Mouse (Mus musculus): ENCODE results near the gene Ppp1r2. TPM values are rescaled to one million over a fixed set of nuclear protein-coding genes. Genes with fewer than 3 reads are reported as not detected.

Ppp1r2 gene
- total and polyA plus RNA-seq, 2 experiments from 2014 or later, result 63.2 to 101 TPM

DNA sequence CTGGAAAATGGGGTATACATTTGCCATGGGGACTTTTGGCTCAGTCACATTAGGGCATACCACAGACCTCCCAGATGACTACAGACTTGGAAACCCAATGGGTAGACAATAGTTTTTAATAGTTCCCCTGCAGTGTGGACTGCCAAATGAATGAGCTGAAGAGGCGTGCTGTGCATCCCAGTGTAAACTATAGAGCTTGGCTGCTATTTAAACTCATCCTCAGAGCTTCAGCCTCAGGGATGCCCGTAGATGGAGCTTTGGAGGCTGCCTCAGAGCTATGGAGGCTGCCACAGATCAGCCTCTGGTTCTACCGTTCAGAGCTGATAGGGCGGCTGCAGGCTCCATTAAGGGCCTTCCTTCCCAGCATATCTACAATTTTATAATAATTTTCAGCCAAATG lies 40.2 kb upstream of the Ppp1r2 start:
- H3K27ac ChIP-seq (ENCODE audit: low read depth, low read length), result 0 out of 2 replicates have a peak overlapping the region, but pooled peaks have one; percentile 28
- WGBS, result 74% methylated on average over 4 of the region's 4 CpGs

DNA sequence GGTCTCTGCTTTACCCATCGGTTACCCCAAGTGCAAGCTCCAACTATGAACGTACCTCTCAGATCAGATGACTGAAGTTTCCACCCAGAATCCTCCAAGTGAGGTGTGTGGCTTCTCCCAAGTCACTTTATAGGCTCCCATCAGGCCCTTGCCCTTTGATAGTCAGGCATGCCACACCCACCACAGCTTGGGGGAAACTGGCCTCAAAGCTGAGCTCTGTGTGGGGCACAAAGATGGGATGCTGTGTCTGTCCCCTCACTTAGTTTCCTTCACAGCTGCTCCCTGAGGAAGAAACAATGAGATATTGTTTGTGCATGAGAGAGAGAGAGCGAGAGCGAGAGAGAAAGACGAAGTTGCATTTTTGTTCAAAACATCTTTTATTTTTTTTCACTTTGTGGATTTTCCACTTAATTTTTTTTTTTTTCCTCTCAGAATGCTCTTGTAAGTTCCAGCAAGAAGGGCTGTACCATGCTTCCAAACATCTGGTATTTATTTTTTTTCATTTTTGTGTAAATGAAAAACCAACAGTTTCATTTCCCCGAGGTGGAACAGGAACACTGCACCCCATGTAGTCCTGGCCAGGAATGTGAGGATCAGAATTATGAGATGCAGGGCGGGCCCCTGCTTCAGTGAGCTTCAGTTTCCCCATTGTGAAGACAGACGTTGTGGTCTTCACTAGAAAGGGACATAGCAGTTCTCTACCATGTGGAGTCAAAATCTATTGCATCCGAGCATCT lies 39.6 kb upstream of the Ppp1r2 start, which contains the start of gene Apod:
Apod (minus strand) TSS at position 312 of the 737 bp plus-strand sequence.
- H3K27me3 ChIP-seq (ENCODE audit: insufficient read depth, low read length), result no peaks in the 10 kb centered on the region
- H3K36me3 ChIP-seq (ENCODE audit: insufficient read depth, low read length), result no peaks in the 10 kb centered on the region
- no peak for TF ChIP-seq CTCF (IDR thresholded peaks at IDR 0.05)
- H3K9ac ChIP-seq (replicated peaks; ENCODE audit: low read length, poor library complexity, severe bottlenecking), result no peak within 1 kb of the TSS
- 0 out of 2 replicates have a peak within 1 kb of the TSS, but pooled peaks have one; percentile 51 for H3K27ac ChIP-seq (ENCODE audit: low read depth, low read length)
- H3K9me3 ChIP-seq (ENCODE audit: low read length), result no peaks in the 10 kb centered on the region
- WGBS, result 46% methylated on average over 9 of the region's 9 CpGs
- no peak within 1 kb of the TSS for H3K4me2 ChIP-seq (ENCODE audit: low read depth, low read length, poor library complexity, severe bottlenecking)
- no peaks in the 10 kb centered on the region for H3K4me1 ChIP-seq (ENCODE audit: insufficient read depth, low read length)
- H3K4me3 ChIP-seq (ENCODE audit: low read depth, low read length), result no peak within 1 kb of the TSS
- DNase-seq (ENCODE audit: low spot score) (no peak), ATAC-seq (ENCODE audit: low FRiP score) (no peak)

More for the DNA sequence above, 40.2 kb upstream of the Ppp1r2 start:
- Histone ChIP-seq H3K9me3 (ENCODE audit: low read length) (no peaks in the 10 kb centered on the region), H3K4me1 (ENCODE audit: insufficient read depth, low read length) (no peaks in the 10 kb centered on the region), H3K9ac (replicated peaks; ENCODE audit: low read length, poor library complexity, severe bottlenecking) (no peak overlapping the region), H3K36me3 (ENCODE audit: insufficient read depth, low read length) (no peaks in the 10 kb centered on the region), H3K4me2 (ENCODE audit: low read depth, low read length, poor library complexity, severe bottlenecking) (no peak overlapping the region), H3K4me3 (ENCODE audit: low read depth, low read length) (no peak overlapping the region), H3K27me3 (ENCODE audit: insufficient read depth, low read length) (no peaks in the 10 kb centered on the region)
- no peak for ATAC-seq (ENCODE audit: low FRiP score)
- TF ChIP-seq CTCF (IDR thresholded peaks at IDR 0.05), result no peak
- DNase-seq (ENCODE audit: low spot score), result no peak

DNA sequence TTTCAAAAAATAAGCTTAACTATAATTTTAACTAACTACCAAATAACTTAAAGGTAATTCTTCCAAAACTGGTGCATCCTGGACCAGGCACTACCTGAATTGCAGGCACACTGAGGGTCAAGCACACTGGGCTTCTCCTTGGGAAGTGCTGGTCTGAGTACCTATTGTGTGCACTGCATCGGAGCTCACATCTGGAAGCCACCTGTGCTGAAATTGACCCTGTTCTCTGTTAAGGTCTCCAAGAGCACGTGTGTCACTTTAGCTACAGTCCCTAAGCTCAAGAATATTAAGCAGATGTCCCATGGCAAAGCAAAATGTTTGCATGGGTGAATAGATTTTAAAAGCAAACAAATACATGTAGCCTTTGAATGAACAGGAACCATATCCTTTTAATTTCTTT lies 38.5 kb upstream of the Ppp1r2 start:
- no peak for DNase-seq (ENCODE audit: low spot score)
- ATAC-seq (ENCODE audit: low FRiP score), result no peak
- 69% methylated on average over 2 of the region's 2 CpGs for WGBS

DNA sequence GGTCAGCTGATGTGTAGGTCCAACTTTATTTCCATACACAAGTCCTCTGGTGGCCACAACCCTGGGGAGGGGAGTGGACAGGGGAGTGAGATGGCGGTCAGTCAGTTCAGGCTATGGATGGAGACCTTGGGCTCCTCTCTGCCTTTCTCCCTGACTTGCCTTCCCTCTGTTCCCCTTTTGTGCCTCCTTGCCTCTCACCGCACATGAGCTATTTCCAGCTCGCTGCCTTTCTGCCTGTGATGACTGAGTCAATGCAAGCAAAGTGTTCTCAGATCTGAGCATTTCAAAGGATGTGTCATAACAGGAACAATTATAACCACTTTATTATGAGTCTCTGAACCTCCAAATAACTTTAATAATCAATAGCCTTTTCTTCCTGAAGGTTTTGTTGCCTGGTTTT lies 37.2 kb upstream of the Ppp1r2 start:
- Histone ChIP-seq H3K9ac (replicated peaks; ENCODE audit: low read length, poor library complexity, severe bottlenecking) (no peak overlapping the region), H3K36me3 (ENCODE audit: insufficient read depth, low read length) (no peaks in the 10 kb centered on the region), H3K4me1 (ENCODE audit: insufficient read depth, low read length) (no peaks in the 10 kb centered on the region), H3K27me3 (ENCODE audit: insufficient read depth, low read length) (no peaks in the 10 kb centered on the region), H3K4me3 (ENCODE audit: low read depth, low read length) (no peak overlapping the region), H3K9me3 (ENCODE audit: low read length) (no peaks in the 10 kb centered on the region), H3K4me2 (ENCODE audit: low read depth, low read length, poor library complexity, severe bottlenecking) (no peak overlapping the region), H3K27ac (ENCODE audit: low read depth, low read length) (no peak overlapping the region)
- TF ChIP-seq CTCF (IDR thresholded peaks at IDR 0.05), result no peak
- 81% methylated on average over 3 of the region's 3 CpGs for WGBS
- no peak for ATAC-seq (ENCODE audit: low FRiP score)
- DNase-seq (ENCODE audit: low spot score), result no peak

More for the DNA sequence above, 38.5 kb upstream of the Ppp1r2 start:
- H3K9ac ChIP-seq (replicated peaks; ENCODE audit: low read length, poor library complexity, severe bottlenecking), result no peak overlapping the region
- H3K4me3 ChIP-seq (ENCODE audit: low read depth, low read length), result no peak overlapping the region
- no peaks in the 10 kb centered on the region for H3K27me3 ChIP-seq (ENCODE audit: insufficient read depth, low read length)
- 0 out of 2 replicates have a peak overlapping the region, but pooled peaks have one; percentile 18 for H3K27ac ChIP-seq (ENCODE audit: low read depth, low read length)
- no peak for TF ChIP-seq CTCF (IDR thresholded peaks at IDR 0.05)
- no peak overlapping the region for H3K4me2 ChIP-seq (ENCODE audit: low read depth, low read length, poor library complexity, severe bottlenecking)
- H3K4me1 ChIP-seq (ENCODE audit: insufficient read depth, low read length), result no peaks in the 10 kb centered on the region
- H3K36me3 ChIP-seq (ENCODE audit: insufficient read depth, low read length), result no peaks in the 10 kb centered on the region
- no peaks in the 10 kb centered on the region for H3K9me3 ChIP-seq (ENCODE audit: low read length)

DNA sequence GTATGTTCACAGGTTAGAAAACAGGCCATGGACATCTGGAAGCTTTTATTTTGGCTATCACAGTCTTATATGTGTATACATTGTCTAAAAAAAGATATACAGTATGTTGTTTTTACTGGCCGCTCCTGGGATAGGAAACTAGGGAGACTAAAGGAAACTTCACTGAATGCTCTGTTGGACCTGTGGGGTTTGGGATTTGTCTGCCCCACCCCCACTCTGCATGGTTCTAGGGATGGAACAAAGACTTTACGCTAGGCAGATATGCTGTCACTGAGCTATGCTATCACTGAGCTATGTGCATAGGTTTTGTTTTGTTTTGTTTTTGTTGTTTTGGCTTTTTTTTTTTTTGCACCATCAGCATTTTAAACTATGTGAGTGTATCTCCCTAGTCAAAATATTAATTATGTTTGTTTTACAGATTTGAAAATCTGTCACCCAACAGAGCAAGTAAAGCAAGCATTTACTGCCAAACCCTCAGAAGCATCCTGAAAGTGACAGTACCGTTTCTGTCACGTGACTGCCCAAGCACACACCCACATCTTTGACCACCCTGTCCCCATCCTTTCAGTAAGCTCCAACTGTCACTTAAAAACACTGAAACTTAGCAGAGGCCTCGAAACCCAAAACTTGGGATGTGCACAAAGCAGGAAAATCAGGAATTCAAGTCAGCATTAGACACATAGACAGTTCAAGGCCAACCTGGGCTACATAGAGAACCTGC lies 30.3 kb upstream of the Ppp1r2 start:
- no peak for TF ChIP-seq CTCF (IDR thresholded peaks at IDR 0.05)

DNA sequence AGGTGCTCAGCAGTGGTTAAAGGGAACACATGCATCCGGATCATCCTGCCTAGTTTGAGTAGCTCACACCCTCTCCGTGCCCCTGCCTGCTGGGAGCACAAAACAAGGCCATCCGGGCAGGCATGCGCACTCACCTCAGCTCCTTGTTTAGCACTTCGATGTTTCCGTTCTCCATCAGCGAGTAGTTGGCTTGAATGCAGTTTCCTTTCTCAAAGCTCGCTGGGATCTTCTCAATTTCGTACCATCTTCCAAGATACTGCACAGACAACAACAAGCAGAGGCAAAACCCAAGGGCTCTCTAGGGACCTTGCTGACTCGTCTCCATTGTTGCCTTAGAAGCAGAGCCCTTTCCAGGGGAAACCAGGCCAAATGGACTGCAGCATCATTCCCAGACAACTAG lies 28.2 kb upstream of the Ppp1r2 start:
- ATAC-seq (ENCODE audit: low FRiP score), result no peak
- H3K4me2 ChIP-seq (ENCODE audit: low read depth, low read length, poor library complexity, severe bottlenecking), result no peak overlapping the region
- no peaks in the 10 kb centered on the region; the same call in none of the 2 replicates for H3K4me1 ChIP-seq (ENCODE audit: insufficient read depth, low read length)
- peak; percentile 22 for DNase-seq (ENCODE audit: low spot score)
- H3K27me3 ChIP-seq (ENCODE audit: insufficient read depth, low read length), result no peaks in the 10 kb centered on the region
- H3K9me3 ChIP-seq (ENCODE audit: low read length), result no peaks in the 10 kb centered on the region
- no peaks in the 10 kb centered on the region for H3K36me3 ChIP-seq (ENCODE audit: insufficient read depth, low read length)
- WGBS, result 64% methylated on average over 10 of the region's 10 CpGs
- H3K9ac ChIP-seq (replicated peaks; ENCODE audit: low read length, poor library complexity, severe bottlenecking), result no peak overlapping the region
- H3K4me3 ChIP-seq (ENCODE audit: low read depth, low read length), result no peak overlapping the region
- TF ChIP-seq CTCF (IDR thresholded peaks at IDR 0.05), result no peak
- H3K27ac ChIP-seq (ENCODE audit: low read depth, low read length), result no peak overlapping the region

More for the DNA sequence above, 30.3 kb upstream of the Ppp1r2 start:
- H3K4me3 ChIP-seq (ENCODE audit: low read depth, low read length), result no peak overlapping the region
- no peaks in the 10 kb centered on the region for H3K4me1 ChIP-seq (ENCODE audit: insufficient read depth, low read length)
- H3K4me2 ChIP-seq (ENCODE audit: low read depth, low read length, poor library complexity, severe bottlenecking), result no peak overlapping the region
- ATAC-seq (ENCODE audit: low FRiP score) (no peak), DNase-seq (ENCODE audit: low spot score) (no peak)
- no peaks in the 10 kb centered on the region for H3K27me3 ChIP-seq (ENCODE audit: insufficient read depth, low read length)
- H3K27ac ChIP-seq (ENCODE audit: low read depth, low read length), result no peak overlapping the region
- 63% methylated on average over 5 of the region's 5 CpGs for WGBS
- H3K9me3 ChIP-seq (ENCODE audit: low read length), result no peaks in the 10 kb centered on the region
- no peaks in the 10 kb centered on the region for H3K36me3 ChIP-seq (ENCODE audit: insufficient read depth, low read length)
- H3K9ac ChIP-seq (replicated peaks; ENCODE audit: low read length, poor library complexity, severe bottlenecking), result no peak overlapping the region

Data from midbrain, postnatal 0 days (tissue).